Mouse (Mus musculus): ENCODE measurements at regions not wholly inside any gene's neighbourhood (a gene's known extent, or its start where the extent isn't known, plus 50 kb on each side); places are given as distances from the start of the nearest gene placed in this dataset.

GRCm38 (mm10) chr2:57611599-57611998 lies 374.2 kb downstream of the Gpd2 start:
- TF ChIP-seq CTCF (IDR thresholded peaks at IDR 0.05; ENCODE audit: low read depth) (no peak), EP300 (IDR thresholded peaks at IDR 0.05; ENCODE audit: low read depth) (no peak)
